Mouse (Mus musculus) kidney, embryonic 14.5 days (tissue): ENCODE measurements around the gene Stau1. TPM values are rescaled to one million over a fixed set of nuclear protein-coding genes. Genes with fewer than 3 reads are reported as not detected.

Source experiments
- polyA plus RNA-seq: library from polyadenylated mRNA; unstranded; fragments of >200 nt; fragmentation: Nextera tagmentation; extraction: Ambion mirVana; gene quantifications from 2 replicates; pipeline ENCODE4 v1.2.1, GENCODE M21; 2014

Stau1 gene
- polyA plus RNA-seq, 1 experiment from 2014 or later, result 81.7 TPM

Other genes with a start within 250 kb of the Stau1 start
- 9.1 and 10.1 TPM in 2 replicates for gene Trp53rkb, start 203.8 kb downstream of the Stau1 start, polyA plus RNA-seq
- gene Arfgef2, start 190.7 kb downstream of the Stau1 start, polyA plus RNA-seq, result 2.8 and 5.6 TPM in 2 replicates
- 135 and 187 TPM in 2 replicates for gene Cse1l, start 90.3 kb downstream of the Stau1 start, polyA plus RNA-seq
- gene Ddx27, start 18.9 kb upstream of the Stau1 start, polyA plus RNA-seq, result 43.5 and 55.8 TPM in 2 replicates
- 4.3 and 10.5 TPM in 2 replicates for gene Znfx1, start 66.7 kb upstream of the Stau1 start, polyA plus RNA-seq
- gene Kcnb1, start 193.9 kb upstream of the Stau1 start, polyA plus RNA-seq, result 1.5 and 1.7 TPM in 2 replicates
- gene Ptgis, start 244.3 kb upstream of the Stau1 start, polyA plus RNA-seq, result 15.5 and 18.0 TPM in 2 replicates